Mouse (Mus musculus) fat pad, adult 2 months (tissue): ENCODE measurements around the gene Clybl.

Source experiments
- DNase-seq: peaks from one replicate; pipeline ENCODE4 v3.0.0-alpha.2; 2011; ENCODE audit warnings: low read depth, low spot score; ENCODE audit errors: extremely low read depth

The Clybl gene

DNA sequence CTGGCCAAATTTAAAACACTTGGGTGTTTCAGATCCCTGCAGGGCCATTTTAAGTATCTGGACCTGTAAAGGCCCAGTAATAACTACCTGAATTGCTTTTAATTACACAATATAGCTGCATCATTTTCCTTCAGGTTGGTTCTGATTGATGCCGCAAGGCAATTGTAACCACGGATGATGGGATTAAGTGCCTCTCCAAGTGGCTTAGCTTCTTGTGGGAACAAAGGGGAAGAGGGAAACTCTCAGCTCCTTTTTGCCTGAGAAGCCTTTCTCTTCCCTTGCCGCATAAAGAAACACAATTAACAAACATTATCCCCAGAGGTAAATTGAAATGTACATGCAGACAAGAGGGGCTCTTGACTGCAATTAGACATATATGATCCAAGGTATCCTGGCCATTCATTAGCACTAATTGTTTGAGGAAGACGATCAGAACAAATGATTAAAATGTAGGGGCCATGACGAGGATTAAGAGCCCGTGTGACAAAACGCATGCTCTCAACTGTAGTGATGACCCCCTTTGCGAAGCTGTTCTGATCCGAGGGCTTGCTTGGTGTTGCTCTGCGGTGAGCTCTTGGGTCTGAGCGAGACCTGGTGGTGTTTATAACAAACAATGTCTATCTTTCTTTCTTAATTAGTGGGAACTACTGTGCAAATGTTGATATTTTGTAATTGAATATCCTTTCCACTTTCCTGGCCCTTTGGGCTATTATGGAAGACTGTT is 116.0 kb downstream of the Clybl start:
- DNase-seq: peak; percentile 1

DNA sequence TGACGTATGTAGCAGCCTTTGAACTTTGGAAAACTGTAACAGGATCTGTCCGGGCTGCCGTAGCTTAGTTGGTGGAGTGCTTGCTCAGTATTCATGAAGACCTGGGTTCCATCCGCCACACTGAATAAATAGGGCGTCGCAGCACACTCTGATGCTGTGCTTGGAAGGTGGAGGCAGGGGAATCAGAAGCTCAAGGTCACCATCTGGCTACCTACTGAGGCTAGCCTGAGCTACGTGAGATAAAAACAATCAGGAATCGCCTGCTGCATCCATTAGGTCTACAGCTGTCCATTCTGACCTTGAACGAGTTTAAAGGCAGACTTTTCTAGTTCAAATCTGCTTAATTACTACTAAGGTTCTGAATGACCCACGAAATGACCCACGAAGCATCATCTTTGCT is 118.8 kb downstream of the Clybl start:
- no peak for DNase-seq

DNA sequence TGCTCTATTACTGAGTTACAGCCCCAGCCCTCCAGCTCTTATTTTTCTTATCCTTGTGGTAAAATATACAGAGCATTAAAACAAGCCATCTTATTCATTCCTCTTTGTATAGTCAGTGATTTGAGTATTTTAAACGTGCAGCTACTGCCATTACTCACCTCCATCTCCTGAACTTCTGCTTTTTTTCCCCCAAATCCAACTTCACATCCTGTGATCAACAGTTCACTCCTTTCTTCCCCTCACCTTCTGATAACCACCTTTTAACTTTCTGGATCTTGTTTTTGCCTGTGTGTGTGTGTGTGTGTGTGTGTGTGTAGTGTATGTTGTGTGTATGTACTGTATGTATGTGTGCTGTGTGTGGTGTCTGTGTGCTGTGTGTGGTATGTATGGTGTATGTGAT is 122.3 kb downstream of the Clybl start:
- DNase-seq: no peak

DNA sequence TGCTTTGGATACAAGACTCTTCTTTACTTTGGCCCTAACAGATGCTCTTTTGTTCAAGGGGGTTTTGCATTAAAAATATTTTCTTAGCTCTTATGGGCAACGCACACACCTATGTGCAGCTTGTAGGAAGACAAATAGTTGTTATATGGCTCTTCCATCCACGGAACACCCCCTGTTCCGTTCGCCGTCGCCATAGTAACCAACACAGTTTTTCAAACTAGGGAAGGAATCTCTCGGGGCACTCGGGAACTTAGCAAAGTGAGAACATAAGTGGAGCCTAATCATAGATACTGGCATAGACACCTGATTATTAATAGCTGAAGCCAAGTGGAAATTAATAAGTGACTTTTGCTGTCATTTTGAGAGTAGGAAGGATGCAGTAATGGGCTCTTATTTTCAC is 123.6 kb downstream of the Clybl start:
- DNase-seq: no peak

DNA sequence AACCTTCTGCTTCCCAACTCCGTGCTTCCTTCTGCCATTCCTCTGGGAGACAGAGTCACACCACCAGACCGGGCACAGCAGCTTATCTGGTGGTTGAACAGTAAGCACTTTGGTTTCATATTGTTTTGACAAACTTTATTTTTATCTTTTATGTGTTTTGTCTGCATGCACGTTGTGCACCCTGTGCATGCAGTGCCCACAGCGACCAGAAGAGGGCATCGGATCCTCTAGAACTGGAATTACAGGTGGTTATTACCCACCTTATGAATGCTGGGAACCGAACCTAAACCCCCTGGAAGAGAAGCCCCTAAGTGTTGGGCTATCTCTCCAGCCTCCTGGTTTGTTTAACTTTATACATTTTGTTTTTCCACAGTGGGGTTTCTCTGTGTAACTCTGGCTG is 130.9 kb downstream of the Clybl start:
- DNase-seq: no peak

DNA sequence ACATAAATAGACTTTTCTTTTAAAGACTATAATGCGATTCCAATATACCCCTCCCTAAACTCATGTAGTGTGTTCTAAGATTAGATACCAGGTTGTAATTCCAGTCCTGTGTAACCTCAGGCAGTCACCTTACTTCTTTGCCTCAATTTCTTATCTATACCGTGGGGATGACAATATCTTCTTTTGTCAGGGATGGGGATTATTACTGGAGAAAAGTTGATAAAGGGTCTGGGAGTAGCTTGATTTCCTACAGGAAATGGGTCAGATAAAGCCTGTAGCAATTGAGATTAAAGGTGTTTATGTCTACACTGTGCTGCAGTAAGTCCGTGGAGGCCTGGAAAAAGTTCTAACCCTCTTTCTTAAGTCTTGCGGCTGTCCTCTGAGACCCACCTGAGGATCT is 131.8 kb downstream of the Clybl start:
- DNase-seq: no peak

DNA sequence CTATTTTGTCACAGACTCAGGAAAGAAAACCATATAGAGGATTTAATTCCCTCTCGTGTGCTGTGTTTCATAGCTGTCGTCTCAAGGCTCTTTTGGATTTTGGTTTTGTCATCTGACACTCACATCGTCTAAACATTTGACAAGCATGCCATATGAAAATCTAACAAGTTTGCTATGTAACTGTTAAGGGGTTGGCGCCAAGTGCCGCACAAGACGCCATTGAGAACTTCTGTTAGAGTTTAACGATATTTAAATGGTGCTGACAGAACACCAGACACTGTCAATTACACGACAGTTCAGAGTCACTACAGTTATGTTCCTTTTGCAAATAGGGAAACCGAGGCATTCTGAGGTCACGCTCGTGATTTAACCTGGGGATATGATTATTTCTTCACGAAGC is 134.2 kb downstream of the Clybl start:
- DNase-seq: no peak

DNA sequence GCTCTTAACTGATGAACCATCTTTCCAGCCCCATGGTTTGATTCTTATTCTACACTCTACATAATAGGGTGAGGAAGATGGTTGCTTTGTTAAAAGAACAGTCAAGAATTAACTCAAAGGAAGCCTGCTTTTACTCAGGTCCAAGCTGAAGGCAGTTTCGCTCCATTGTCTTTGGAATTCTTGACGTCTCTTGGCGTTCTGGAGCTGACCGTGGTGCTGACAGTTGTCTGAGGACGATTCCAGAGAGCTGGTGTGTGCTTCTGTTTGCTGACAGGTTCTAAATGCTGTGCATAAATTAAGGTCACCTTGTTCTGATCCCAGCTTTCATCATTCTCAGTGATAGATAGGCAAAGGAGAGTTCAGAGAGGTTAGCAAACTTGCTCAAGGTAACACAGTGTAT is 140.6 kb downstream of the Clybl start:
- DNase-seq: no peak

DNA sequence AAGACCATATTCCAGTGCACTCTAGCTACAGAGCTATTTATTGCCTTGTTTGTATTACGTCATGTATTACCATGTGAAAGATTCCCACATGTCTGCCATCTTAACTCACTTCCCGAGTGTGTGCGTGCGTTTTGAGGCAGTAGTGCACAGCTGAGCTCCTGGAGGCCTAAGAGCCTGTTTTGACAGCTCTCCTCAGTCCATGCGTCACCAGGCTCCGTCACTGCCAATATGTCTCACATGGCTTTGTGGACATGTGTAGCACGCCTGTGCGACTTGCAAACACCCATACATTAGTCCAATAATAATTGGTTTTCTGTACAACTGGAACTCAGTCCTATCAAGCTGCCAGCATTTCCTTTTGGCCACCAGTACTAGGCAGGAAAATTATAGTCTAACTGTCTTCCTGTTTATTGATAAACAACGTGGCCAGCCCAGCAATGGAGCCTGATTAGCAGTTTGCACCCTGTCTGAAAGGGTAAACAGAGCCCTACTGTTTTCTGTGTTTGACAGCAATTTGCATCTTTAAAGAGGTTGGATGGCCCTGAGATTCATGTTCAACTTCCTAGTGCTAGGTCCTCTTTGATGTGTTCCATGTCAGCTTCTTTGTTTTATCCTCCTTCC is 142.4 kb downstream of the Clybl start:
- DNase-seq: no peak

DNA sequence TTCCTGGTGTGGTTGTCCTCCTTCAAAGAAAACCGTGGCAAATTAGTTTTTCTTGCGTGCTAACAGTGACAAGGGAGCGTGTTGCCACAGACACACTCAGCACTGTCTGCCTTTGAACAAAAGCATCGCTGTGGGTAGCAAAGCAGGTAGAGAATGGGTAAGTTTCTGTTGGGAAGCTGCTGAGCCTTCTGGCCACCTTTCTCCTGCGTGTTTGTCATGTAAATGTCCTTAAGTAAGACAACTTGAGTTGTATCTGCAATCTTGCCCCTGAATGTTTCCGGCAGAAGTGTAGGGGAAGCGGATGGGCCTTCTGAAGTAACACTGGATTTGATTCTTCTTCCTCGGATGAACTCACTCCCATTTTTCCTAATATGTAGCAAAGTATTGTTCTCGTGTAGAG is 148.6 kb downstream of the Clybl start:
- DNase-seq: no peak

DNA sequence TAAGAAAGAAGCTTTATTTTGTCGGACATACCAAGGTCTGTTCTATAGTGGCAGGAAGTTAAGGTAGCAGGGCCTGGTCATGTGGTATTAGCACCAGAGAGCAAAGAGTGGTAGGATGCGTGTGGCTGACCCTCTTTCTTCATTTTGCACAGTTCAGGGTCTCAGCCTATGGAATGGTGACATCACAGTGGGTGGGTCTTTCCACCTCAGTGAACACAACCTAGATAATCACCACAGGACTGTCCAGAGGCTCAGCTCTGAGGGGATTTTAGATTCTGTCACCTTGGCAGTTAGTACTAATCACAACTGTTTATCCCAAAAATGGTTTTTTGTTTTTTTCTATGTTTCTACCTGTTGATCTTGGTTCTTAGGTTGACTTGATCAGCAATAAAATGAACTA is 149.2 kb downstream of the Clybl start:
- DNase-seq: no peak

DNA sequence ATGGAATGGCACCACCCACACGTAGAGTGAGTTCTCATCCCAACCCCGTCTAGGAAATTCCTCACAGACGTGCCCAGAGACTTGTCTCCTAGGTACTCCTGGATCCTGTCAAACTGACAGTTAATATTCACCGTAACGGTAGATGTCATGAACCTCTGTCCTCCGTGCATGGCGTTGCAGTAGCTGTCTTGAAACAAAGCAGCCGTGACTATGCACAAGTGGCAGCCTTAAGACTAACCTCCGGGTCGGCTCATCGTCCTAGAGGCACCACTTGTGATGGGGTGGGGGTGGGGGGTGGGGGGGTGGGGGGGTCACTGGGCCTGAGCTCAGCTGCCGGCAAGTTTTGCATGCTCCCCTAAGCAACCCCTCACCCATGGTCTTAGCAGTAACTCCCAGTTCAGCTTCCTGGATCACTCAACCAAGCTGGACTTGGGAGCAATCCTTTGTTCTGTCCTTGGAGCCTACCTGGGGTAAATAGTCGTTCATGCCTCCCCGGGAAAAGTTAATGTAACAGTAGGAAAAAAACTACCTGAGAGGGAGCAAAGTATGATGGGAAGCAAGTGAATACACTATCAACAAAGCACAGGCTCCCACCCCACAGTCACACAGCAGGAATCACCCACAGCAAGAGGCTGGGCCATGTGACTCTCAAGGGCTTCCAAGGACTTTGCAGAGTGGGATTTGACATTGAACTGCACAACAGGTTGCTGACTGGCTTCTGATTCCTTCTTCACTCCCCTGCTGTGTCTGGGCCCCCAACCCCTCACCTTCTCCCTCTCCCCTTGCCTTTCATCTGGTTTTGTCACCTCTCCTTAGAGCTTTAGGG is 150.3 kb downstream of the Clybl start:
- no peak for DNase-seq

DNA sequence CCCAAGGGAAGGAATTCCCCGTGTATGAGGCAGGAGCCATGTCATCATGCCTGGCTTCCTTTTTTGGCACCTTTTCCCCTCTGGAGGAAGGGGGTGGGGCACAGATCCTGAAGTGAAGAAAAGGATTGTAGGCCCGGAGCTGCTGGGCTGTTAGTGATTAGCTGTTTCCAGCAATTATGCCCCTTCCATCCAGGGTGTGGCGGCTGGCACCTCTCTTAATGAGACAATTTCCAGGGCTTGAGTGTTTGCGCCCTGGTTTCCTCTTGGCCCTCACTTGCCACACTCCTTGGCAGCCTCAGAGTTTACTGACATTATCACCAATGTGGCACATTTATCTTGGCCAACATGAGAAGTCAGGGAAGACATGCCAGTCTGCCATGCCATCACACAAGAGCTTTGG is 155.5 kb downstream of the Clybl start:
- DNase-seq: no peak

DNA sequence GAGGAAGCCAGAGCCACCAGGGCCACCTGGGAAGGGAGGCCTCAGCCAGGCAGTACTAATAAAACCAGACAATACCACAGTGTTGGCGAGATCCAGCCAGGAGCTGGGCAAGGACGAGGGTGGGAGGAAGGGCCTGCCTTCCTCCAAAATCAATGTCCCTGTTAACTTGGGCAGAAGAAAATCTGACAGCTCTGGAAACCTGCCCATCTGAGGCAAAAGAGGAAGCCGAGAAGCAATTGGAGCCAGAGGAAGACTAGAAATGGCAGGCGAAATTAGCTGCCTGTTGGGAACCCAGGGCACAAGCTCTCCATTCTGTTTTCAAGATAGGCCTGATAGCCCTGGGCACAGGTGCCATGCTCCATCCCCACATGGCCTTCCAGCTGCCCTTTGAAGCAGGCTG is 157.3 kb downstream of the Clybl start:
- DNase-seq: no peak

DNA sequence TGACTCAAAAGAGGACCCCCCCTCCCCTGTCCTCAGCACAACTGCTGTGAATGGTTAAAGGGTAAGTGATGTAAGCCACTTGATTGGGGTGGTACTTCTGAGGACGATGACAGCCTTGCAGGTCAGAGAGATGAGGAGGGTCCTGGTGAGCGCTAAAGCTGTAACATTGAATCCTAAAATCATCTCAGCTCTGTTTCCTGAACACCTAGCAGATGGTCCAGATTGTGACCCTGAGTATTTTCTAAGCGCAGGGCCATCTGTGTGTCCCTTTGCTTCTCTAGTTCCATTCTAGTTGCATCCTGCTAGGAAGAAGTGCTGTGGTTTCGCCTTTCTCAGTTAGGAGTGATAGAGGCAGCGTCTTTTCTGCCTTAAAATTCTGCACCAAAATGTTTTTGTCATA is 158.6 kb downstream of the Clybl start:
- DNase-seq: no peak

DNA sequence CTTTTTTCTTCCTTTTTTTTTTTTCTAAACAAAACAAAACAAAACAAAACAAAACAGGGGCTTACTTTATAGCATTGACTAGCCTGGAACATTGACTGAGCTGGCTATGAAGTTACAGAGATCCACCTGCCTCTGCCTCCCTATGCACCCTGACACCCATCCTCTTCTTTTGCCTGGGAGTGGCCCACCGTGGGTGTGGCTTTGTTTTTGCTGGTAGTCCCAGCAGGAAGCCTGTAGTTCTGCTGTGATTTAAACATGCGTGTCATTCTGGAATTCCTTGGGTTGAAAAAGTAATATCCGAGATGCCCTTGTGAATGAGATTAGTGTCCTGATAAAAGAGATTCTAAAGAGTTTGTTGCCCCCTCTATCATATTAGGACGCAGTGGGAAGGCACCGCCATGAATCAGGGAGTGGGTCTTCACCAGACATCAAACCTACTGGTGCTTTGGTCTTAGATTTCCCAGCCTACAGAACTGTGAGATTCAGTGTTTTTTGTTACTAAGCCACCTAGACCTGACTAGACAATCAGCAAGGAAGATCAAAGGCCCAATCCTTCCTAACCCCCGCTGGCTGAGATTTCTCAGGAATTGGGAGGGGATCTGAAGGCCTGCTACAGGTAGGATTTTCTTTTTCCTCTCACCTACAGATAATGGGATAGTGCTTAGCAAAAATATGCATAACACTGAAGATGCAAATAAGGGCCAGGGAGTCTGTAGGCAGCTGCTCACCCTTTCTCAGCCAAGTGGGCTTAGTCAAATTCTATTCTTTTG is 160.3 kb downstream of the Clybl start:
- DNase-seq: no peak

DNA sequence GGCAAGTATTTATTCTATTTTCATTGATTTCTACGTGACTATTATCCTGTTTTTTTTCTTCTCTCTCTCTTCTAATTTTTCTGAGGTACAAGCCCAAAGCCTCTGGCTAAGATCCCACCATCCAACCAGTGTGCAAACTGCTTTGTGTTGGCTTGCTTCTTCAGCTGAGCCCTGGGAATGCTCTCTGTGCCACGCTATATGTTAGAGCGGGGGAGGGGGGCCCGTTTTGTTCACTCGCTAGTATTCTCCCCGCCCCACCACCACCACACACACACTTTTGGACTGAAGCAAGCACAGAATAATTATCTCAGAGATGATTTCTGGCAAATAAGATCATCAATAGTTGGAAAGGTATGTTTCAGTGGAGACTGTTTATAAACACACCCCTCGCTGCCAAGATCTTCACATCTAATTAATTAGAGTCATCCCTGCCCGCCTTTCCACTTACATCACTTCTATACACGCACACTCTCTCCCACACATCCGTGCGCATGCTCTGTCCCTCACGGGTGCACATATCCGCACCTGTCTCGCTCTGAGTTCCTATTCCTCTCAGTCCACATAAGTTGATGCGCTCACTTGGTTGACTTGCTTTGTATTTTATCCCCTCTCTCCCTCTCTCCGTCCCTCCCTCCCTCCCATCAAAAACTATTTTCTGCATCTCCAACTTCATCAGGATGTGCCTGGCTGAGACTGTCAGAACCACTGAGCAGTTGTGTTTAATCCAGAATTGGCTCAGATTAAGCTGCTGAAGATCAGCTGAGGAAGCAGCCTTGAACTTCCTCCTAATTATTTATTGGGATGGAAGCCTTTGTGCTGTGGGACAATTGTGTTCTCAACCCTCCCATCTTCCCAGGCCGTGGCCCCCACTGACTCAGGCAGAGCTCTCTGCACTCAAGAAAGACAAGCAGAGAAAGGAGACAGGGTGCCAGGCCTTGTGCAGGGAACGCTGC is 163.0 kb downstream of the Clybl start:
- DNase-seq: no peak

DNA sequence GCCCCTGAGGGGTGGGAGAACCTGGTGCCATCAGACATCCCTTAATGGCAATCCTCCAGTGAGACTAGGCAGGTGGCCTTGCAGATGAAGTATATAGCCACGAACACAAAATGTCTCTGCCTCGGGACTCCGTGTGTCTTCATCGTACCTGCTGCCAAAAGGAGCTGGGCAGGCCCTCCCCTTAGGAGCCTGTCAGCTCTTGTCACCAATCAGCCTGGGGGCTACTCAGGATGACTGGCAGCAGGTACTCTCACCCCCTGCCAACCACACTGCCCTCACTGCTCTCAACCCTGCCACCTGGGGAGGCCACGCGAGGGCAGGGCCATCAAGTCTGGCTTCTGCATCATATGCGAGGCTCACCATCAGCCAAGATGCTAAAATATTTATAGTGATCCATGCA is 166.6 kb downstream of the Clybl start:
- no peak for DNase-seq

DNA sequence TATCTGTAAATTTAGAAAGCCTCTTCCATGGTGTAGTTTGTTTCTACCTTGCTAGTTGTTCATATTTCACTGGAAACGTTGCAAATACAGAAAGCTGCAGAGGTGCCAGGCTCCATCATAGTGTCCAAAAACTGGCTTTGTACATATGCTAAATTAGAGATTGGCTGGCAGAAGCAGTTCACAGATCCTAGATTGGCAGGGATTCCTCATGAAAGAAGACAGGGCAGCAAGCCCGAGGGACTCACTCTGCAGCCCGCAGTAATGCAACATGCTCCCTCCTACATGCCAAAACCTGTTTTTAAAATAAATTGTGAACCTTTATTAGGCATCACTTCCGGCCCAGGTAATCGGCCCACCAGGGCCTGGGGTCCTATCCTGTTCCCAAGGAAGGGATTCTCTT is 167.8 kb downstream of the Clybl start:
- no peak for DNase-seq

DNA sequence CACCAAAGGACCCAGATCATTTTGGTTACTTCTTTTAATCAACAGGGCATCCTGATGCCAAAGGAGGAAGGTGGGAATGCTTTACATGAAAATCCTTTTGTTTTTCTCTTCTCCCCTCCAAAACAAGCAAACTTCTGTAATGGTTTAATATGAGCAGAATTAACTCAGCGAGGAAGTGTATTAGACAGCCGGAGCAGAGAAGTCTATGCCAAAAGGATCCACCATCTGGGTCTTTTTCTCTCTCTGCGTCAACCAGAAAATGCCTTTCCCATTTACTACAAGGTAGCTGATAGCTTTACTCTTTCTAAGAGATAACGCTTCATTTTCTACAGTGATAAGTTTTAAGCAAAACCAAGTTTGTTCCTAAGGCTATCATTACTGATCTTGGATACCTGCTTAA is 168.3 kb downstream of the Clybl start:
- no peak for DNase-seq
